Mouse (Mus musculus) central nervous system, embryonic 18 days (tissue): ENCODE measurements around the gene Hoxb6. TPM values are rescaled to one million over a fixed set of nuclear protein-coding genes. Genes with fewer than 3 reads are reported as not detected.

ENCODE experiments used
- polyA plus RNA-seq: library from polyadenylated mRNA; depleted of rRNA; stranded (reverse); fragments of >200 nt; gene quantifications from 2 replicates; pipeline ENCODE4 v1.2.3, GENCODE M21; 2012; rRNA removed

The Hoxb6 gene
- 0.21 TPM in 1 of 2 replicates, not detected in the other for polyA plus RNA-seq

DNA sequence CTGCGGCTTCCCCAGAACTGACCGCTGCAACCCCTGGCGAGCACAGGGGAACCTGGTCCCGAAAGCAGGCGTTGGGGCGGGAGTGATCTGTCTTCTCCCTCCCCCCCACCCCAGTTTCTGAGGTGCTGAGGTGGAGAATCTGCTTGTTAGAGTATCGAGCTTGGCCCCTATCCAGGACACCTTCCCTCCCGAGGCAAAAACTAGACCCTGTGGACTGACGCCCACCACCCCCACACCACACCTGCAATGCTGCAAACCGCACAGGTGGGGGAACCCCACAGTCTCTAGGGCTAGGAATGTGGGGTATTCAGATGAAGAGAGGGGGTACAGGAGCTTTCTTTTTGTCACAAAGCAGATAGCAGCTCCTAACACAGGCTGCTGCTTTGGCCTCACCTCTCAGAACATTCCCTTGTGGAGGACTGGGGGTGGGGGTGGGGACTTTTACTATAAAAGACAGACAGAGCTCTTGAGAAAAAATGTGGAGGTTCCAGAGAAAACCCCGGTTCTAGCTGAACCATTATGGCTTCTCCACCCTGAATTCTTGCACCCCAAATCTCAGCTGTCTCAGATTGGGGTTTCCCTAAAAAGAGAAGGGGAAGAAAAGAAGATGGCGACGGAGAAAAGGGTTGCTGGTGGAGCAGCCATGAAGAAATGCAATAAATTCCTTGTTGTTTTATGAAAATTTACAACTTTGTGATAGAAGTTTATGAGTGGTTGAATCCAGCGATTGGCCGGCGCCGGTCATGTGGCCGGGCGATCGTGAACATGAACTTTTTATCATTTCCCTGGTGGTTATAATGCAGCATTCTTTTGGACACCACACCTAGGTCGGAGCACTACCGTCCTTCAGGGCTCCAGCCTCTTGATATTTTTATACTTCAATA is at the start of gene Hoxb6:
Gene Hoxb6 (plus strand): TSS at position 796 of the 884 bp plus-strand sequence.

DNA sequence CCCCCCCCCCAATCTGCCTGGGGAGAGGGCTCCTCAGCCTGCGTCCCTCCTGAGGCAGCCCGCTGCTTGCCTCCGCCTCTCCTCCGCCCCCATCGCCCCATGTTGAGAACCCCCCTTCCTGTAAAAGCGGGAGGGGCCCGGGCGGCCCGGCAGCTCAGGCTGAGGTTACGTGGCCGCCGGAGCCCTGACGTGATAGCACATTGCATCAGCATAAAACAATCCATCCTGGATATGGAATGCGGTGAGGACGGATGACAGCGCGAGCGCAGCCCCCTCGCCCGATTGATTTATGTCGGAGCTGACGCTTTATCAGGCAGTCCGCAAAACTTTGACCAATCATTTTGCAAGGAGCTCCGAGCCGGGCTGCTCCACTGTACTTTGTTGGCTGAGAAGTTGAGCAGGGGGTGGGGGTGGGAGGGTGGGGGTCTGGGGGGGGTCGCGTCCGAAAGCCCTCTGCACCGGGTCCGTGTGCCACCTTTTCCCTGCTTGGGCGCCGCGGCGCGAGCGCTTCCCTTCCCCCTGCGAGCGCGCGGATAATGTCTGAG is 21.2 kb upstream of the Hoxb6 start, which contains the start of gene Hoxb9:
Gene Hoxb9 (plus strand): TSS at position 462 of the 545 bp plus-strand sequence.

DNA sequence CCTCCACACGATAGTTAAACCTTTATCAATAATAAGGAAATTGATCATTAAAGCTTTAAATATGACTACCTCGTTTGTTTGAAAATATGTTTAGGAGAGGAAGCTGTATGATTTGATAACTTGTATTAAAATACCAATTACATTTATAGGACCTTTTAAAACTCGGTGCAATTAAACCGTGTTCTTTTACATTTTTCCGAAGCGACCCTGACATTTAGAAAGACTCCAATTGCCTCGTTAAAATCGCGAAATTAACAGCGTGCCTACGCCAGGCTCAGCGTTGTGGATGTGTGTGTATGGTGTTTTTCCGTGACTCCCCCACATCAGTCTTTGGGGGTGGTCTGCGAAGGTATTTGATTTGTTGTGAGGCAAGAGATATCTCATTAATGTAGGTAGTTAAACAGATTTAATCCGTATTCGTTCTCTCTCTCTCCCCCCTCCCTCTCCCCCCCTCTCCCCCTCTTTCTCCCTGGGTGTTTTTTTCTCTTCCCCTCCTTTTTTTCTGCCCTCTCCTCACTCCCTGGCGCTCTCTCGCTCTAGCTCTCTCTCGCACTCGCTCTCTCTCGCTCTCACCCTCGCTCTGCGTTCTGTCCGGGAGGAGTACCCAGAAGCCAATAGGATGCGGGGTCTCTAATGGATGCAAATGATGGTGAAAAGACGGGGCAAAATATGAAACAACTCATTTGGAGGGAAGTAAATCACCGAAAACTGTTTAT is 10.3 kb upstream of the Hoxb6 start, which contains the start of gene Hoxb8:
Gene Hoxb8 (plus strand): TSS at position 51 of the 716 bp plus-strand sequence.

GRCm38 (mm10) chr11:96285771-96286738 is 6.2 kb upstream of the Hoxb6 start, which contains the start of gene Hoxb7:
Gene Hoxb7 (plus strand): TSS chr11:96286623.

DNA sequence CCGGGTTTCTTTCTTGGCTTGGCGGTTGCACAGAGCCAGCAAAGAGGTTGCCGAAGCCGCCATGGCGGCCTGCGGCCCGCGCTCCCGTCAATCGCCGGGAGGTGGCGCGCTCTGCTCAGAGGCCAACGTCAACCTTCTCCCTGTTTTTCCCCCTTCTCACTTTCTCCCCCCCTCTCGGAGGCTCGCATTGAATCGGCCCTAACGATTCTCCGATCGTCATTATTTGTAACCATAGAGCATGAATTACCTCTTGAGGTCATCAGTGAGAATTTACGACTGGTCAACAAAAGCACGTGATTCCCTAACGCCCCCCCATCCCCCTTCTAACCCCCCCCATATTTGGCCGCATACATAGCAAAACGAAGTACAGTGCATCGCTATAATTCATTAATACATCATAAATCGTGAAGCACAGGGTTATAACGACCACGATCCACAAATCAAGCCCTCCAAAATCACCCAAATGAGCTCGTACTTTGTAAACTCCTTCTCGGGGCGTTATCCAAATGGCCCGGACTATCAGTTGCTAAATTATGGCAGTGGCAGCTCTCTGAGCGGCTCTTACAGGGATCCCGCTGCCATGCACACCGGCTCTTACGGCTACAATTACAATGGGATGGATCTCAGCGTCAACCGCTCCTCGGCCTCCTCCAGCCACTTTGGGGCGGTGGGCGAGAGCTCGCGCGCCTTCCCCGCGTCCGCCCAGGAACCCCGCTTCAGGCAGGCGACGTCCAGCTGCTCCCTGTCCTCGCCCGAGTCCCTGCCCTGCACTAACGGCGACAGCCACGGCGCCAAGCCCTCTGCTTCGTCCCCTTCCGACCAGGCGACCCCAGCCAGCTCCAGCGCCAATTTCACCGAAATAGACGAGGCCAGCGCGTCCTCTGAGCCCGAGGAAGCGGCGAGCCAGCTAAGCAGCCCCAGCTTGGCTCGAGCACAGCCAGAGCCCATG is 11.1 kb downstream of the Hoxb6 start, which contains the start of gene Hoxb5:
Gene Hoxb5 (plus strand): TSS at position 186 of the 949 bp plus-strand sequence.

GRCm38 (mm10) chr11:96317608-96318367 is 25.5 kb downstream of the Hoxb6 start, which contains the start of gene Hoxb4:
Gene Hoxb4 (plus strand): TSS chr11:96318267.

GRCm38 (mm10) chr11:96323154-96323553 is 30.9 kb downstream of the Hoxb6 start, which contains the start of gene Hoxb3:
Gene Hoxb3 (plus strand): TSS chr11:96323326.

GRCm38 (mm10) chr11:96350341-96350624 is 58.0 kb downstream of the Hoxb6 start, which contains the start of gene Hoxb2:
Gene Hoxb2 (plus strand): TSS chr11:96350525.

Other genes with a start within 250 kb of the Hoxb6 start
- gene Ube2z, start 227.1 kb upstream of the Hoxb6 start, polyA plus RNA-seq = 71.3 and 77.1 TPM in 2 replicates
- 413 and 429 TPM in 2 replicates for gene Atp5g1, start 216.8 kb upstream of the Hoxb6 start, polyA plus RNA-seq
- 0.05 TPM in 1 of 2 replicates, not detected in the other for gene Calcoco2, start 180.5 kb upstream of the Hoxb6 start, polyA plus RNA-seq
- 0.69 and 0.98 TPM in 2 replicates for gene Ttll6, start 158.7 kb upstream of the Hoxb6 start, polyA plus RNA-seq
- gene Hoxb13, start 98.2 kb upstream of the Hoxb6 start, polyA plus RNA-seq = 0.03 TPM in 1 of 2 replicates, not detected in the other
- 0.03 TPM in 2 replicates for gene Hoxb9, start 21.0 kb upstream of the Hoxb6 start, polyA plus RNA-seq
- 0.06 TPM in 1 of 2 replicates, not detected in the other for gene Hoxb8, start 10.6 kb upstream of the Hoxb6 start, polyA plus RNA-seq
- 0.17 TPM in 1 of 2 replicates, not detected in the other for gene Hoxb7, start 5.9 kb upstream of the Hoxb6 start, polyA plus RNA-seq
- 0.04 and 0.12 TPM in 2 replicates for gene Hoxb5, start 10.9 kb downstream of the Hoxb6 start, polyA plus RNA-seq
- 0.04 and 0.09 TPM in 2 replicates for gene Hoxb4, start 25.8 kb downstream of the Hoxb6 start, polyA plus RNA-seq
- 0.23 and 1.9 TPM in 2 replicates for gene Hoxb3, start 30.9 kb downstream of the Hoxb6 start, polyA plus RNA-seq
- gene Hoxb2, start 58.0 kb downstream of the Hoxb6 start, polyA plus RNA-seq = 0.27 and 1.5 TPM in 2 replicates
- gene Hoxb1, start 73.3 kb downstream of the Hoxb6 start, polyA plus RNA-seq = not detected in 2 replicates
- 2.7 and 2.9 TPM in 2 replicates for gene Skap1, start 172.1 kb downstream of the Hoxb6 start, polyA plus RNA-seq